Mouse (Mus musculus): Measurements from ENCODE around the gene C87436.

DNA sequence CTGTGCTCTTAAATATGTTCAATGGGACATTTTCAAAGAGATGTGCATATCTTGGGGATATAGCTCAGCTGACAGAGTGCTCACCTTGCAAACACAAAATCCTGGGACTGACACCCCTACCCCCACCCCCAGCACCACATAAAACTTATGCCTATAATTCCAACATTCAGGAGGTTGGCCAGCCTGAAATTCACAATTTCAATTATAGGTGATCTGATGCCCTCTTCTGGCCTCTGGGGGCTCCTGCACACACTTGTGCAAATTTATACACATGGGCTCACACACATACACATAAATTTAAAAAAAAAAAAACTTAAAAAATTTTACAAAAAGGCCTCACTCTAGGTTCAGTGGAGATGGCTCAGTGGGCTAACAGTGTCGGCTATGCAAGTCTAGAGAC is 45.0 kb upstream of the C87436 start:
- TF ChIP-seq GATA1 (IDR thresholded peaks at IDR 0.05; ENCODE audit: borderline replicate concordance, low read length) (no peak), FLI1 (IDR thresholded peaks at IDR 0.05; ENCODE audit: low read length) (no peak)

All from megakaryocyte, embryonic 14.5 days (primary cell).